Mouse (Mus musculus): ENCODE measurements around the gene Ssty1.
"Not testable (repeated sequence)": the region's sequence is repeated elsewhere in the genome, so short reads cannot be mapped to it uniquely, and the experiment has no call there.

Ssty1 gene

DNA sequence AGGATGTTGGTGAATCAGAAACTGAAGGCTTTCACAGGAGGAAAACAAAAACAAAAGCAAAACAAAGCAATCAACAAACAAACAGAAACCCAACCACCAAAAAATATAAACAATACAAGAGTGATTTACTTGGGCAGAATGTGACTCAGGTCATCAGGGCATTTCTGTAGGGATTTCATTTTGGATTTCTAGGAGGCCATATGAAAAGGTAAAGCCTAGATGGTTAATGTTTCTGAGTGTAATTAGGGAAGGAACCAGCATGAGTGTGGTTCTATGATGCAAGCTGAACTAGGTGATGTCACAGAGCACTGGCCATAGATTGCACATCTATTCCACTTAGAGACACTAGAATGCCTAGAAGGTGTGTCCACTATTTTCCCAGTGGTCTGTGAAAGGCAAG lies at the start of gene Ssty1:
Ssty1 (plus strand) TSS at position 301 of the 400 bp plus-strand sequence.
- not testable (repeated sequence) for DNase-seq

DNA sequence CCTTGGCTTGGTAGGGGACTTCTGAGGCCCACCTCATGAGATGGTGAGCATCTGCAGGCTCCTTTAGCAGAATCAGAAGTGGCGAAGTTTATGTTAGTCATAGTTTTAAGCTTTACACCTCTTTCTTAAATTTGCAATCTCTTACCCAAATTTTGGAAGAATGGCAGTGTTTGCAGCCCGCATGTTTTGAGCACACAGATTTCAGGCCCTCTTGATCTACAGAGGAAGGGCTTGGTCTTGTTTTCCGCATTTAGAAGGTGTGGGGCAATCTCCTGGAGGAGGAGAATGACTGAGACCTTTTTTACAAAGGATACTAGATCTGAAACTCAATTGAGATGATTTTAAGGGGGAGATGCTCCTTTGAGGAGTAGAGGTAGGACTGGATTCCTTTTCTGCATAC lies 27.2 kb upstream of the Ssty1 start, which contains the start of gene Gm21764:
Gm21764 (minus strand) TSS at position 101 of the 400 bp plus-strand sequence.
- DNase-seq: not testable (repeated sequence)
